Mouse (Mus musculus): ENCODE data around the gene Fgfr2. TPM values are rescaled to one million over a fixed set of nuclear protein-coding genes. Genes with fewer than 3 reads are reported as not detected.

Gene Fgfr2
- polyA plus RNA-seq, 1 experiment from 2014 or later: 20.3 TPM

DNA sequence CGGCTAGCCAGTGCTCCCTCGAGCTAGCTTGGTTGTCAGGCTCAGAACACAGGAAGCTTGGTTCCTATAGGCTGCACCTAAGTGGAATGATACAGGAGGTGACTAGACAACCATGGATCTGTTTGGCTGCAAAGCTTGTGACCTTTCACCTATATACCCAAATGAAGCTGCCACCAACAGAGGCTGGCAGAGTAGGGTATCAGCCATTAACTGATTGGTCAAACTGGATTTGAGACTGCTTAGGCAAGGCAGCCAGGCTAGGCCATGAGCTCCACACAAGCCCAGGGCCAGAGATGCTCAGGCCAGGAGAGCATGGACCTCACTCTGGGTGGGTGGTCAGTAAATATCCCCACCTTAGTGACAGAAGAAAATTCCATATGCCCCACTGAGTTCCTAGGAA lies 840.6 kb downstream of the Fgfr2 start:
- ATAC-seq (replicated peaks; ENCODE audit: extremely low read depth, insufficient read depth, low FRiP score): no peak

DNA sequence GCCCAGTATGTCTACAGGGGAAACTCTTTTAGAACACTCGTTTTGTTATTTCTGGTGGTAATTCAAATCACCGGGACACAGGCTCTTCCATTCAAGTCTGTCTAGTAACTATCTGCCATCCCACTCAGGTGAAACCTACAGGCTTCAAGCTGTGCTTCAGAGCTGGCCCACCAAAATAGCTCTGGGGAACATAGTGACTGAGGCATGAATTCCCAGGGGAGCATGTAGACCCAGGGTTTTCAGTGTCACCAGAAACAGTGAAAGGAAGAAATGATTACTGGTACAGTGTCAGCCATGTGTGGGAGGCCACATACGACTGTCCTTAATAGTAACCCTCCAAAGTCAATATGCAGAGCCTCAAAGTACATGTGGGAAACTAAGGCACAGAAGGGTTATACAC lies 841.0 kb downstream of the Fgfr2 start:
- H3K9me3 ChIP-seq (replicated peaks; ENCODE audit: control insufficient read depth, low read length): 0 out of 2 replicates have a peak, but pooled peaks cover 2% of the 10 kb centered on the region
- no peak overlapping the region for H3K4me2 ChIP-seq (ENCODE audit: low read depth, low read length)
- no peak for ATAC-seq (replicated peaks; ENCODE audit: extremely low read depth, insufficient read depth, low FRiP score)
- no peak overlapping the region for H3K4me3 ChIP-seq (ENCODE audit: low read length)
- no peak overlapping the region for H3K27ac ChIP-seq (ENCODE audit: low read length)
- WGBS: 83% methylated on average over 3 of the region's 3 CpGs
- H3K27me3 ChIP-seq (ENCODE audit: control insufficient read depth, insufficient read depth, low read length): no peaks in the 10 kb centered on the region
- no peak overlapping the region for H3K9ac ChIP-seq (ENCODE audit: low read length)
- peaks cover 26% of the 10 kb centered on the region for H3K4me1 ChIP-seq (ENCODE audit: control insufficient read depth, insufficient read depth, low read length)
- H3K36me3 ChIP-seq (ENCODE audit: control insufficient read depth, insufficient read depth): no peaks in the 10 kb centered on the region

More for the DNA sequence above, 840.6 kb downstream of the Fgfr2 start:
- peaks cover 29% of the 10 kb centered on the region for H3K4me1 ChIP-seq (ENCODE audit: control insufficient read depth, insufficient read depth, low read length)
- WGBS: 88% methylated on average over 2 of the region's 2 CpGs
- 0 out of 2 replicates have a peak, but pooled peaks cover 2% of the 10 kb centered on the region for H3K9me3 ChIP-seq (replicated peaks; ENCODE audit: control insufficient read depth, low read length)
- H3K4me2 ChIP-seq (ENCODE audit: low read depth, low read length): no peak overlapping the region
- no peak overlapping the region for H3K9ac ChIP-seq (ENCODE audit: low read length)
- no peak overlapping the region for H3K4me3 ChIP-seq (ENCODE audit: low read length)
- H3K27ac ChIP-seq (ENCODE audit: low read length): no peak overlapping the region
- no peaks in the 10 kb centered on the region for H3K36me3 ChIP-seq (ENCODE audit: control insufficient read depth, insufficient read depth)
- H3K27me3 ChIP-seq (ENCODE audit: control insufficient read depth, insufficient read depth, low read length): no peaks in the 10 kb centered on the region

DNA sequence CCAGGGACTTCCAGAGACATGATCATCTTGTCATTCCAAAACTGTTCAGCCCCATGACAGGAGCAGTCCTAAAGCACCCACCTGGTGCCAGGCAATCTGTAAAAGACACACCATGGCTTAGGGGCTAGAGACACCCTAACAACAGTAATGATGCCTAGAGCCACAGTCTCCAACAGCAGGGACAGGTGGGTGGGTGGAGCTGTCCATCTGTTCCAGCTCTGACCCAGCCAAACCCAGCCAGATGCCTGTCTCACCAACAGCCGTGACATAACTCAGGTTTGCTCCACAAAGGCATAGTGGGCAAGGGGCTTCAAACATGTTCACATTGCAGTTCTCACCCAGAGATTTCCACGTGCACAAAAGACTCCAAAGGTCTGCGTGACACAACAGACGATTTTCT lies 841.4 kb downstream of the Fgfr2 start:
- no peaks in the 10 kb centered on the region for H3K36me3 ChIP-seq (ENCODE audit: control insufficient read depth, insufficient read depth)
- H3K4me1 ChIP-seq (ENCODE audit: control insufficient read depth, insufficient read depth, low read length): peaks cover 22% of the 10 kb centered on the region
- ATAC-seq (replicated peaks; ENCODE audit: extremely low read depth, insufficient read depth, low FRiP score): no peak
- no peak overlapping the region for H3K4me3 ChIP-seq (ENCODE audit: low read length)
- H3K4me2 ChIP-seq (ENCODE audit: low read depth, low read length): no peak overlapping the region
- no peak overlapping the region for H3K9ac ChIP-seq (ENCODE audit: low read length)
- 73% methylated on average over 4 of the region's 4 CpGs for WGBS
- 0 out of 2 replicates have a peak, but pooled peaks cover 2% of the 10 kb centered on the region for H3K9me3 ChIP-seq (replicated peaks; ENCODE audit: control insufficient read depth, low read length)
- H3K27me3 ChIP-seq (ENCODE audit: control insufficient read depth, insufficient read depth, low read length): no peaks in the 10 kb centered on the region
- H3K27ac ChIP-seq (ENCODE audit: low read length): no peak overlapping the region

DNA sequence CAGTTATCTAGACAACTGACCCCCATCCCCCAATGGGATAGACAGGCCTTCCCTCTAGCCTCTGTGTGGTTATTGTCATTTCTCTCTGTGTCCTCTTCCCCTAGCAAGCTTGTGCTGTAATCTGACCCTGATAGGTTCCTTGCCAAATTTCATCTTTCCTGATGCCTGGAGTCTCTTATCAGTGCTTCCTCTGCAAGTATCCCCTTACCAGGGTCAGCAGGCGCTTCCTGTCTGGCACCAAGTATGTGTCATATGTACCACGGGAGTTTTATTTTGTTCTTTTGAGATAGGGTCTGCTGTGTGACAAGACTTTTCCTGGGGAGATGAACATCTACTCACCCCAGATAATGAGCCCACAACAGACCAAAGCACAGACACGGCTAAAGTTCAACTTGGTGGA lies 844.5 kb downstream of the Fgfr2 start:
- Histone ChIP-seq H3K4me1 (ENCODE audit: control insufficient read depth, insufficient read depth, low read length) (peaks cover 11% of the 10 kb centered on the region), H3K27me3 (ENCODE audit: control insufficient read depth, insufficient read depth, low read length) (no peaks in the 10 kb centered on the region), H3K36me3 (ENCODE audit: control insufficient read depth, insufficient read depth) (no peaks in the 10 kb centered on the region), H3K9ac (ENCODE audit: low read length) (no peak overlapping the region), H3K9me3 (replicated peaks; ENCODE audit: control insufficient read depth, low read length) (0 out of 2 replicates have a peak, but pooled peaks cover 2% of the 10 kb centered on the region), H3K4me2 (ENCODE audit: low read depth, low read length) (no peak overlapping the region), H3K4me3 (ENCODE audit: low read length) (no peak overlapping the region), H3K27ac (ENCODE audit: low read length) (peak overlapping the region; percentile 9; the same call in 1 of the 2 replicates)
- ATAC-seq (replicated peaks; ENCODE audit: extremely low read depth, insufficient read depth, low FRiP score): peak; percentile 64
- 27% methylated on average over 3 of the region's 3 CpGs for WGBS

DNA sequence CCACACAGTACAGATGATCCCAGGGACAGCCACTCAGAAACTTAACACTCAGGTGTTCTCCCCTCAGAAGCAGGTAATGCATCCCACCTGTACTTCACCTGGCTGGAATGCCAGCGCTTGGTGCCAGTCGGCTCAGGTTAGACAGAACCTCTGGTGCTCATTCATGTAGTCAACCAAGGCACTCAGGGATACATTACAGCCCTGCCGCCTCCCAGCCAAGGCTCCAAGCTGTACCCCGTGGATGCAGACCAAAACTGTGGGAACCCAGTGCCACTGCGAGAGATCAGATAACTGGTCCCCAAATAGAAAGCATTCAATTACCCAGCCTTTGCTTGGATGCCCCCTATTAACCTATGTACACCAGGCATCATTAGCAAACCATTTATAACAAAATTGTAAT lies 846.9 kb downstream of the Fgfr2 start:
- Histone ChIP-seq H3K9ac (ENCODE audit: low read length) (no peak overlapping the region), H3K4me1 (ENCODE audit: control insufficient read depth, insufficient read depth, low read length) (peaks cover 5% of the 10 kb centered on the region), H3K9me3 (replicated peaks; ENCODE audit: control insufficient read depth, low read length) (0 out of 2 replicates have a peak, but pooled peaks cover 2% of the 10 kb centered on the region), H3K4me3 (ENCODE audit: low read length) (no peak overlapping the region), H3K27ac (ENCODE audit: low read length) (no peak overlapping the region), H3K27me3 (ENCODE audit: control insufficient read depth, insufficient read depth, low read length) (no peaks in the 10 kb centered on the region), H3K36me3 (ENCODE audit: control insufficient read depth, insufficient read depth) (no peaks in the 10 kb centered on the region), H3K4me2 (ENCODE audit: low read depth, low read length) (no peak overlapping the region)
- no peak for ATAC-seq (replicated peaks; ENCODE audit: extremely low read depth, insufficient read depth, low FRiP score)
- WGBS: 91% methylated on average over 5 of the region's 5 CpGs

DNA sequence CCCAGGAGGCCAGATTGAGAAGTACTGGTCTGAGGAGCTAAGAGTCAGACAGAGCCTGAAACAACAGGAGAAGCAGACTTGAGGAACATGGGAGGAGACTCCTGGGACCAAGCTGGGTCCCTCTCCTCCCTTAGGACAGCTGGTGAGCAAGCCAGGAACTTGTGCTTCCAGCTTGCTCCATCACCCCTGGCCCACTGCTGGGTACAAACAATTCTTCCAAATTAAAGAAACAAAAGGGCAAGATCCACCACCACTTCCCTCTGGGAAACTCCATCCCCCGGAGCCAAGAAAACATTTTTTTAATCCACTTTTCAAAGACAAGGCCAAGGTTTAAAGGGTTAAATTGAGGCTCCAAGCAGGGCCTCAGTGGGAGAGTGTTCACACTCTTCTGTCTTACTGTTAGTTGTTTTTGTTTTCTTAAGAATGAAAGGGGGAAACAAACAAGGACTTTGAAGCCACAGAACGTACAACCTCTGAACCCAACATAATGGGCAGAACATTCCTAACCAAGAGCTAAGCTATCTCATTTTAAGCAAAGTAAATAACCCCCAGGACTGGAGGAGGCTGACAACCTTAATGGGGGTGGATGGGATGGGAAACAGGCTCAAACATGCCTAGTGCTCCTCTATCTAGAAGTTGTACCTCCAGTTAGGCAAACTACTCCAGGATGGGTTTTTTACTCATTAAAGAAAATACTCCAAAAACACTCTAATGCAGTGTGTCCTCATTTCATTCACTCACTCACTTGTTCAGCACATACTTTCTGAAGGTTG lies 849.2 kb downstream of the Fgfr2 start:
- H3K36me3 ChIP-seq (ENCODE audit: control insufficient read depth, insufficient read depth): peaks cover 2% of the 10 kb centered on the region; the same call in 1 of the 2 replicates
- no peak overlapping the region for H3K27ac ChIP-seq (ENCODE audit: low read length)
- ATAC-seq (replicated peaks; ENCODE audit: extremely low read depth, insufficient read depth, low FRiP score): no peak
- H3K4me2 ChIP-seq (ENCODE audit: low read depth, low read length): no peak overlapping the region
- peaks cover 5% of the 10 kb centered on the region for H3K4me1 ChIP-seq (ENCODE audit: control insufficient read depth, insufficient read depth, low read length)
- 64% methylated on average over 2 of the region's 2 CpGs for WGBS
- H3K27me3 ChIP-seq (ENCODE audit: control insufficient read depth, insufficient read depth, low read length): no peaks in the 10 kb centered on the region
- H3K9ac ChIP-seq (ENCODE audit: low read length): no peak overlapping the region
- no peak overlapping the region for H3K4me3 ChIP-seq (ENCODE audit: low read length)
- H3K9me3 ChIP-seq (replicated peaks; ENCODE audit: control insufficient read depth, low read length): no peaks in the 10 kb centered on the region

DNA sequence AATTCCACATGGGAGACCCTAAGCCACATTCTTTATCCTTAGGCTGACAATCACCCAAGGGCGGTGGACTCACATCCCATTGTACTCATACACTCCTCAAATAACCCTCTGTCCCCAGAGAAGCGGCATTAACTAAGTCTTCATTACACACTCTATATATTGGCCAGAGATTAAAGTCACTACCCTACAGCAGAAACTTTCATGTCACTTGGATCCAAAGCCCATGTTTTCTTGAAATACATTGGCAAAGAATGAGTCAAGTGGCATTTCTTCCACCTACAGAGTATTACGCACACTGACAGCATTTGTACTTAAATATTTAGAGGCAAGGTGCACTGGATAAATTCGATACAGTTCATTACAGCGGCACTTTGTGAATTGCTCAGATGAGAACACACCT lies 850.2 kb downstream of the Fgfr2 start:
- peaks cover 2% of the 10 kb centered on the region; the same call in 1 of the 2 replicates for H3K36me3 ChIP-seq (ENCODE audit: control insufficient read depth, insufficient read depth)
- H3K27ac ChIP-seq (ENCODE audit: low read length): no peak overlapping the region

DNA sequence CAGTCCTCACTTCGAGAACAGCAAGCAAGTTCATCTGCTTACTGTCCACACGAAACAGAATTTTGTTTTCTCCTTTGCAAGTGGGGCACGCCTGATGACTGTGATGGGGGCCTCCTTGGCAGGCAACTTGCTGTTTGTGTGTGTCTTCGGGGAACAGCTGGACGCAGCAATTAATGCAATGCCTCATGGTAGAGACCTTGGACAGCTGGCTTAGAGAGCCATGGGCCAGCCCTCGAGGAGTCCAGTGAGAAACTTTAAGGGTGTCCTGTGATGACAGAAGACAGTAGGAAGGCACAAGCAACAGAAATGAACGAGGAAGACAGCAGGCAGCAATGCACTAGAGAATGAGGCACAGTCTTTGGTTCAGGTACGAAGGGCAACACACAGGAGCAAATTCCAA lies 852.8 kb downstream of the Fgfr2 start:
- Histone ChIP-seq H3K27me3 (ENCODE audit: control insufficient read depth, insufficient read depth, low read length) (no peaks in the 10 kb centered on the region), H3K9ac (ENCODE audit: low read length) (no peak overlapping the region), H3K4me2 (ENCODE audit: low read depth, low read length) (no peak overlapping the region), H3K9me3 (replicated peaks; ENCODE audit: control insufficient read depth, low read length) (no peaks in the 10 kb centered on the region), H3K4me1 (ENCODE audit: control insufficient read depth, insufficient read depth, low read length) (no peaks in the 10 kb centered on the region), H3K4me3 (ENCODE audit: low read length) (no peak overlapping the region), H3K36me3 (ENCODE audit: control insufficient read depth, insufficient read depth) (peaks cover 5% of the 10 kb centered on the region; the same call in 1 of the 2 replicates), H3K27ac (ENCODE audit: low read length) (no peak overlapping the region)
- ATAC-seq (replicated peaks; ENCODE audit: extremely low read depth, insufficient read depth, low FRiP score): no peak
- 76% methylated on average over 8 of the region's 8 CpGs for WGBS

More for the DNA sequence above, 850.2 kb downstream of the Fgfr2 start:
- Histone ChIP-seq H3K27me3 (ENCODE audit: control insufficient read depth, insufficient read depth, low read length) (no peaks in the 10 kb centered on the region), H3K4me2 (ENCODE audit: low read depth, low read length) (no peak overlapping the region), H3K9me3 (replicated peaks; ENCODE audit: control insufficient read depth, low read length) (no peaks in the 10 kb centered on the region), H3K4me1 (ENCODE audit: control insufficient read depth, insufficient read depth, low read length) (no peaks in the 10 kb centered on the region), H3K9ac (ENCODE audit: low read length) (no peak overlapping the region), H3K4me3 (ENCODE audit: low read length) (no peak overlapping the region)
- 92% methylated on average over 5 of the region's 5 CpGs for WGBS
- no peak for ATAC-seq (replicated peaks; ENCODE audit: extremely low read depth, insufficient read depth, low FRiP score)

DNA sequence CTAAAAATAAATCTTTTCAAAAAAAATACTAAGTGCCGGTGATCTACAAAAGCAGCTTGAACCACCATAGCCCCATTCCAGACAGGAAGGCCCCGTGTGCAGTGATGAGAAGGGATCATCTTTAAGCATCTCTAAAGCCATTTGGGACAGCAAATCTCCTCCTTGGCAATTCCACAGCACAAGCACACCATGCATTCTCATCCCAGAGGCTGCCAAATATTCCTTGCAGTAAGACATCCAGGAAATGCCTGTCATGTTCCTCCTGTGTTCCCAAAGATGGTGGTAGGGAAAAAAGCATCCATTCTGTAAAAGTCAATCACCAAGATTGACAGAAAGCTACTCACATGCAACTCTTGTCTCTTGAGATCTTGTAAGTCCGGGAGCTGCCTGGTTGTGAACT lies 853.5 kb downstream of the Fgfr2 start:
- Histone ChIP-seq H3K4me2 (ENCODE audit: low read depth, low read length) (no peak overlapping the region), H3K4me3 (ENCODE audit: low read length) (no peak overlapping the region), H3K9ac (ENCODE audit: low read length) (no peak overlapping the region), H3K4me1 (ENCODE audit: control insufficient read depth, insufficient read depth, low read length) (no peaks in the 10 kb centered on the region), H3K27me3 (ENCODE audit: control insufficient read depth, insufficient read depth, low read length) (no peaks in the 10 kb centered on the region), H3K9me3 (replicated peaks; ENCODE audit: control insufficient read depth, low read length) (no peaks in the 10 kb centered on the region), H3K27ac (ENCODE audit: low read length) (no peak overlapping the region), H3K36me3 (ENCODE audit: control insufficient read depth, insufficient read depth) (peaks cover 5% of the 10 kb centered on the region; the same call in 1 of the 2 replicates)
- no peak for ATAC-seq (replicated peaks; ENCODE audit: extremely low read depth, insufficient read depth, low FRiP score)
- 69% methylated on average over 3 of the region's 3 CpGs for WGBS
